Mouse (Mus musculus) limb, embryonic 10.5 days (tissue): Measurements from ENCODE around the gene Olfr215. TPM values are rescaled to one million over a fixed set of nuclear protein-coding genes. Genes with fewer than 3 reads are reported as not detected.
"Not testable (repeated sequence)": the region's sequence is repeated elsewhere in the genome, so short reads cannot be mapped to it uniquely, and the experiment has no call there.

Experiments
- DNase-seq: peaks from one replicate; pipeline ENCODE4 v3.0.0-alpha.2; 2017; ENCODE audit warnings: low spot score
- H3K27ac ChIP-seq: fragments of 300-500 bp; sonication (generic); 2 replicates; pipeline ENCODE4 v1.5.1; 2016; ENCODE audit warnings: mild to moderate bottlenecking
- H3K27me3 ChIP-seq: fragments of 300-500 bp; sonication (generic); 2 replicates; pipeline ENCODE4 v1.6.1; 2016; ENCODE audit warnings: low read depth, mild to moderate bottlenecking; ENCODE audit not compliant: poor library complexity, severe bottlenecking
- H3K36me3 ChIP-seq: fragments of 300-500 bp; sonication (generic); 2 replicates; pipeline ENCODE4 v1.6.1; 2016; ENCODE audit warnings: mild to moderate bottlenecking, moderate library complexity
- H3K4me1 ChIP-seq: fragments of 300-500 bp; sonication (generic); 2 replicates; pipeline ENCODE4 v1.6.1; 2016
- H3K4me3 ChIP-seq: fragments of 300-500 bp; sonication (generic); 2 replicates; pipeline ENCODE4 v1.5.1; 2016; ENCODE audit warnings: mild to moderate bottlenecking, moderate library complexity
- H3K9me3 ChIP-seq: fragments of 300-500 bp; sonication (generic); replicated peaks from 2 replicates; pipeline ENCODE4 v1.6.1; 2016; ENCODE audit warnings: mild to moderate bottlenecking
- WGBS: fragments of 180-500 bp; shearing (Covaris S2); methylation state at CpG from one replicate; pipeline ENCODE4 v1.1.7; 2016; 5-methylcytosine and 5-hydroxymethylcytosine counted together
- polyA plus RNA-seq: library from polyadenylated mRNA; unstranded; fragments of >200 nt; fragmentation: Nextera tagmentation; extraction: Ambion mirVana; gene quantifications from 2 replicates; pipeline ENCODE4 v1.2.1, GENCODE M21; 2016

Gene Olfr215
- polyA plus RNA-seq, 1 experiment from 2014 or later: not detected

GRCm38 (mm10) chr6:116553935-116554334 is 30.1 kb downstream of the Olfr215 start, which contains the start of gene Olfr214:
Gene Olfr214, plus strand, starts transcription at chr6:116554235.
- no peak for DNase-seq
- Histone ChIP-seq H3K27me3 (no peaks in the 10 kb centered on the region), H3K4me1 (no peaks in the 10 kb centered on the region), H3K4me3 (no peak within 1 kb of the TSS), H3K36me3 (no peaks in the 10 kb centered on the region), H3K9me3 (no peaks in the 10 kb centered on the region), H3K27ac (no peak within 1 kb of the TSS)
- 81% methylated on average over 1 of the region's 1 CpGs for WGBS

GRCm38 (mm10) chr6:116550841-116551240 is 33.2 kb downstream of the Olfr215 start, which contains the start of gene Gm5580:
Gene Gm5580, plus strand, starts transcription at chr6:116551141.
- 95% methylated on average over 11 of the region's 11 CpGs for WGBS
- not testable (repeated sequence) for H3K36me3 ChIP-seq, DNase-seq, H3K27ac ChIP-seq, H3K9me3 ChIP-seq, H3K27me3 ChIP-seq, H3K4me1 ChIP-seq, H3K4me3 ChIP-seq

- DNase-seq: no peak
- no peaks in the 10 kb centered on the region for H3K4me1 ChIP-seq
- no peak overlapping the region for H3K27ac ChIP-seq
- WGBS: 88% methylated on average over 2 of the region's 2 CpGs
- no peaks in the 10 kb centered on the region for H3K9me3 ChIP-seq
- H3K36me3 ChIP-seq: no peaks in the 10 kb centered on the region
- H3K4me3 ChIP-seq: no peak overlapping the region
- H3K27me3 ChIP-seq: no peaks in the 10 kb centered on the region
Observed at GRCm38 (mm10) chr6:116542500-116542899, 41.5 kb downstream of the Olfr215 start.

DNA sequence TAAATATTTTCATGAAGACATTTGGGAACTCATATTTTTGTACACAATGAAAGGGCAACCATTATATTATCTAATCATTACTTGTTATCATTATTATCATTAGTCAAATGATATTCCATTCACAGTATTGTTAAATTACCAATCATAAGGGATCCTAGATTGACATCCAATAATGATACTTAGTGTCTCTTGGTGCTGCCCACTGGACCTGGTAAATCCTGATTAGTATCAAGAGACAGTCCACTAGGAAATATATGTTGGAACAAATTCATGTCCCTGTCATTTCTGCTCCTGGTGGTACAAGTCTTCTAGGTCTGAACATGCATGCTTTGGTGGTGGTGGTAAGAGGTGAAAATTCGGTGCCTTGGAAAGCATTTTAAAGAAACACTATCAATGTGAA is 45.8 kb downstream of the Olfr215 start, which contains the start of gene Olfr213:
TSS of gene Olfr213 (plus strand) at position 301 of the 400 bp plus-strand sequence.
- no peak within 1 kb of the TSS for H3K4me3 ChIP-seq
- no peaks in the 10 kb centered on the region for H3K4me1 ChIP-seq
- no peaks in the 10 kb centered on the region for H3K9me3 ChIP-seq
- no peaks in the 10 kb centered on the region for H3K36me3 ChIP-seq
- WGBS: 80% methylated on average over 1 of the region's 1 CpGs
- H3K27ac ChIP-seq: no peak within 1 kb of the TSS
- DNase-seq: no peak
- no peaks in the 10 kb centered on the region for H3K27me3 ChIP-seq

Other genes starting within 250 kb of the Olfr215 start
- 19.6 and 21.5 TPM in 2 replicates for gene March8, start 246.2 kb downstream of the Olfr215 start, polyA plus RNA-seq
- 0.84 and 0.86 TPM in 2 replicates for gene Alox5, start 123.0 kb downstream of the Olfr215 start, polyA plus RNA-seq
- not detected in 2 replicates for gene Olfr211, start 95.1 kb downstream of the Olfr215 start, polyA plus RNA-seq
- not detected in 2 replicates for gene Olfr212, start 77.7 kb downstream of the Olfr215 start, polyA plus RNA-seq
- not detected in 2 replicates for gene Olfr213, start 45.7 kb downstream of the Olfr215 start, polyA plus RNA-seq
- gene Gm5580, start 33.1 kb downstream of the Olfr215 start, polyA plus RNA-seq: 0.53 and 0.75 TPM in 2 replicates
- not detected in 2 replicates for gene Olfr214, start 30.0 kb downstream of the Olfr215 start, polyA plus RNA-seq
- gene Zfp422, start 44.8 kb upstream of the Olfr215 start, polyA plus RNA-seq: 235 and 264 TPM in 2 replicates
- 34.4 and 34.7 TPM in 2 replicates for gene Depp1, start 66.4 kb upstream of the Olfr215 start, polyA plus RNA-seq
- gene Rassf4, start 89.8 kb upstream of the Olfr215 start, polyA plus RNA-seq: 2.7 and 4.2 TPM in 2 replicates
- gene Tmem72, start 132.7 kb upstream of the Olfr215 start, polyA plus RNA-seq: 0.04 and 0.06 TPM in 2 replicates